Comparison of ENCODE assay signal across 7 mouse cellular contexts in the genomic region with DNA sequence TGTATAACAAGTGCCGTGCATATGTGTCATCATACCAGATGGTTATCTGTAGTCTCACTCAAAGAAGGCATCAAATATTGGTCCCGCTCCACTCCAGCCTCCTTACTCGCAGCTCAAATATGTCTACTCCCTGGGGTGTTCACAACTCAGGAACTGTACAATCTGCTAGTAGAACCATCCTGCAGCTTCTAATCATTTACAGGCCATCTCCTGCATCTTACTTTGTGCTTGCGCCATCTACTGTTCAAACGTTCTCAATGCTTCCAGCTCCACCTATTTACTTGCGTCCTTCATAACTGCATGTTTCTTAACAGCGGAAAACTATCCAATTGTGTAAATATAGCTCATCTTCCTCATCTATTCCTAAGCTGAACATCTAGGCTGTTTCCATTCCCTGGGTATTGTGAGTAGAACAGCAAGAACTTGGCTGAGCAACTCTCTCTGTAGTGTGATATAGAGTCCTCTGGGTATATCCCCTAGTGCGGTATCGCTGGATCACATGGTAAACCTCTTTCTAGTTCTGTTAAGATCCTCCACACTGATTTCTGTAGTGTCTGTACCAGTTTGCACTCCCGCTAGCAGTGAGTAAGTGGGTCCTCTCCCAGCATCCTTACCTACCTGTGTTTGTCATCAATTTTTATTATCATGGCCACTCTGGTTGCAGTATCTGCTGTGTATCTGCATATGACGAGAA.
A peak's percentile ranks its signal among the peaks of the same experiment; 100 is the strongest.
DNase-seq lines count a peak whose midpoint lies in the region; ATAC-seq lines count a peak whose summit lies in the region.

No protein-coding gene starts in this region.

- H3K9me3 ChIP-seq in forebrain, embryonic 15.5 days, result no peaks in the 10 kb centered on the region
- H3K9me3 ChIP-seq in hindbrain, embryonic 12.5 days (replicated peaks), result no peaks in the 10 kb centered on the region

- H3K9ac ChIP-seq in forebrain, embryonic 15.5 days (replicated peaks), result no peak overlapping the region
- H3K9ac ChIP-seq in hindbrain, embryonic 12.5 days, result no peak overlapping the region

- H3K36me3 ChIP-seq in forebrain, embryonic 15.5 days, result no peaks in the 10 kb centered on the region
- no peaks in the 10 kb centered on the region for H3K36me3 ChIP-seq in hindbrain, embryonic 12.5 days

- H3K4me1 ChIP-seq in forebrain, embryonic 15.5 days, result no peaks in the 10 kb centered on the region
- no peaks in the 10 kb centered on the region for H3K4me1 ChIP-seq in hindbrain, embryonic 12.5 days

- H3K4me2 ChIP-seq in forebrain, embryonic 15.5 days (replicated peaks), result no peak overlapping the region
- no peak overlapping the region for H3K4me2 ChIP-seq in hindbrain, embryonic 12.5 days (replicated peaks)

- WGBS in forebrain, embryonic 15.5 days, result 45% methylated on average over 11 of the region's 11 CpGs
- 49% methylated on average over 11 of the region's 11 CpGs for WGBS in hindbrain, embryonic 12.5 days

- peak; percentile 82 for DNase-seq in NIH3T3 (ENCODE audit: low read depth)
- DNase-seq in layer of hippocampus, adult 18-20 months (ENCODE audit: low spot score in 2 of 2), result peak; percentile 50 to 90
- peak; percentile 53 for DNase-seq in lung, postnatal 25 days (ENCODE audit: low spot score)
- peak; percentile 33 for DNase-seq in right cerebral cortex, postnatal 4 days

- ATAC-seq in cerebellum, adult (ENCODE audit: insufficient number of reproducible peaks, low FRiP score, low TSS enrichment), result peak; percentile 89
- ATAC-seq in forebrain, embryonic 15.5 days (replicated peaks), result peak; percentile 74
- peak; percentile 43; the same call in 1 of the 2 replicates for ATAC-seq in hindbrain, embryonic 12.5 days (ENCODE audit: low FRiP score)

- no peak overlapping the region for H3K4me3 ChIP-seq in forebrain, embryonic 15.5 days
- H3K4me3 ChIP-seq in hindbrain, embryonic 12.5 days, result no peak overlapping the region

- no peaks in the 10 kb centered on the region for H3K27me3 ChIP-seq in forebrain, embryonic 15.5 days
- H3K27me3 ChIP-seq in hindbrain, embryonic 12.5 days, result no peaks in the 10 kb centered on the region

- H3K27ac ChIP-seq in forebrain, embryonic 15.5 days (replicated peaks), result no peak overlapping the region
- no peak overlapping the region for H3K27ac ChIP-seq in hindbrain, embryonic 12.5 days
